Mouse (Mus musculus) kidney, postnatal 25 days (tissue): ENCODE results near the gene Slc26a9.

Experiments
- DNase-seq, 2 experiments: peaks; one replicate each; pipeline ENCODE4 v3.0.0; 2021; ENCODE audit warnings: mixed read lengths in 2 of 2

The Slc26a9 gene

DNA sequence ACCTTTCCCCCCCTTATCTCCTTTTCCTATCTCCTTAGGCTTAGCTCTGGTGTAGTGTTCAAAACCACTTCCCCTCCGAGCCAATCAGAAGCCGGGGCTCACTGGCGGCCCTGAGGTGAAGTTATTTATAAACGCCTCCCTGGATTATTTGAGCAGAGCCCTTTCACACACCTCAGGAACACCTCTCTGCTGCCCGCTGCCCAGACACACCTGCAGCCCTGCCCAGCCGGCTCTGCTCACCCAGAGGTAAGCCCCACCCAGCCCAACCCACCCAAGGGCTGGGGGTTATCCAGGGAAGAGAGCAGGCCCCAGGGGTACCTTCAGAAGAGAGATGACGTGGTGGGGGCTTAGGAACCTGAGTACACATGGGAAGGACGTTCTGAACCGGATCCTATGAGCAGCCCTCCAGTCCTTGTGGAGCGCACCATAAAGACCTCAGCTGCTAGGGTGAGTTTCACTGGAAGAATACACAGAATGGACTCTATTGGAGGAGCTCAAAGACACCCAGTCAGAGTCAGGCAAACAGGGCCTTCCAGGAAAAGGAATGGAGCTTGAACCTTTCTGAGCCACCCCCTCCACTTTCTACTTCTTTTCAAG is at the start of gene Slc26a9:
Gene Slc26a9, plus strand, starts transcription at position 155 of the 597 bp plus-strand sequence.
- DNase-seq = no peak

DNA sequence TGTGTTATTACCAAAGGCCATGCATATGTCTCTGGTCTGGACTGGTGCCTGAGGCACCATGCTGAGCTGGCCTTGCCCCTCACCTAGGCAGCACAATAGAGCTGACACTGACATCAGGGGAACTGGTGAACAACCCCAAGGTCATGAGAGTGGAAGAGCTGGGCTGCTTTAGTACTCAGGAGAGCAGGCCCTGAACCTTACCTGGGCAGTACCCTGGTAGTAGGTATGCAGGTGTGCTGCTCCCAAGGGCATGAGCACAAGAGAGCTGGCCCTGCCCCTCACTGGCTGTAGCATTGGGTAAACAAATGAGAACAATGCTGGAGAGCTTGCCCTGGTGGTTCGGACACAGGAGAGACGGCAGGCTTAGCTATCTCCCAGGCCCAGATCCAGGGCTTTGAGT is 48.5 kb upstream of the Slc26a9 start:
- DNase-seq = no peak

DNA sequence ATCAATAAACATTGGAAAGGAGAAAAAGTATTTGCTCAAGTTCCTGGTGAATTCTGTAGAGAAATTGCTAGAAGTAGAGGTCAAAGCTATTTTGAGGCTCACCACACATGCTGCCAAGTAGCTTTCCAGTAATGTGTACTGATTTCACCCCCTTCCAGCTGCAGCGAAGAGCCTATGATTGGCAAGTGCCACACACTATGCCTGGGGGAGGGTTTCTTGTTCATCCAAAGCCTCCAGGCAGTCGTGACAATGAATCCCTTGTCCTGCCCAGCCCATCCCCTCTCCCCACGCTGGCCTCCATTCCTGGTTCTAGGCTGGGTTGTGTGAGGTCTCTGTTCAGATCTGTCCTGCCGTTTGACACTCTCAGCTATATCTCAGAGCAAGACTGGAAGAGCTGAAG is 47.5 kb upstream of the Slc26a9 start:
- no peak for DNase-seq

DNA sequence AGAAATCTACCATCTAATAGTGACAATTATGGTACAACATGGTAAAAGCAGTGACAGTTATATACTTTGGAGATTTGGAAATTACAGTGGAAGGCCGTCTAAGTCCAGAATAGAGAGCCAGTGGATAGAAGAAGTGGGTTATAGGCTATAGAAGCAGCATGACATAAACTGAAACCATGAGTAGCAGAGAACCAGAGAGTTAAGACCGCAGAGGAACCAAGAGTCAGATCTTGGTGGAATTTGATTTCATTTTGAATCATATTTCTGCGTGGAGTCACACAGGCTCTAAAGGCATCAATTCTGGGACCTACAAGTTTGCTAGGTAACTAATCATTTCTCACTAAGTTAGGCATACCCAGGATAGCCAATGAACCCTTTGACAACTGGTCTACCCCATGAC is 45.1 kb upstream of the Slc26a9 start:
- no peak for DNase-seq

DNA sequence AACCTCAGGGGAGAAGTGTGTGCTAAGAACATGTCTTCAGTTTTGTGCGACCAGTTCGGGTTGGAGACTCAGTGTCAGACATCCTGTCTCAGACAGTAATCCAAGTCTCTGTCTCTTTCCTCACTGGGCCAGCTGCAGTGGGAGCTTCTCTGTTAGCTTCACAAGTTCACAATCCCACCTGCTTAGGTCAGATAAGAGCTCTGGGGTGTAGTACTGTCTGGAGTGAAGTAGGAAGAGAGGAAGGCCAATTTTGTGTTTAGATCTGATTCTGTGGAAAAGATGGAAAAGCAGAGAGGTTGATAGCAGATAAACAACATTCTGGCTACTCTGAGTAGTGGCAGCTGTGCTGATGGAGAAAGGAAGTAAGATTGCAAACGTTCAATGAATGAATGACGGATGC is 44.2 kb upstream of the Slc26a9 start:
- no peak for DNase-seq

DNA sequence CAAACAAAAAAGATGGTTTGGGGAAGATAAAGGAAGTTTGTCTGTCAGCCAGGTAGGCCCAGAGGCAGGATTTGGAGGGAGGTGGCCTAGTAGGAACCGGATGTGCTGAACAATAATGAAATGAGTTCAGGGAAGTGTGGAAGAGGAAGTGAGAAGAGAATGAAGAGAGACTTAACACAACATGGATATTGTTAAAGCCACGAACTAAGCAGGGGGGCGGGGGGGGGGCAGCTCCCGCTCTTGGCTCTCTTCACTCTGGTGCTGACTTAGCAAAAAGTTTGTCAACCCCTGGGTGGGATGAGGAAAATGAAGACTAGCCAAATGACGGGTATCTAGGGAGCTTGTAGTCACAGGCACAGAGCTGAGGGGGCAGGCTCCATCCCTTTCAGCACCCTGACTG is 43.4 kb upstream of the Slc26a9 start:
- DNase-seq = no peak

DNA sequence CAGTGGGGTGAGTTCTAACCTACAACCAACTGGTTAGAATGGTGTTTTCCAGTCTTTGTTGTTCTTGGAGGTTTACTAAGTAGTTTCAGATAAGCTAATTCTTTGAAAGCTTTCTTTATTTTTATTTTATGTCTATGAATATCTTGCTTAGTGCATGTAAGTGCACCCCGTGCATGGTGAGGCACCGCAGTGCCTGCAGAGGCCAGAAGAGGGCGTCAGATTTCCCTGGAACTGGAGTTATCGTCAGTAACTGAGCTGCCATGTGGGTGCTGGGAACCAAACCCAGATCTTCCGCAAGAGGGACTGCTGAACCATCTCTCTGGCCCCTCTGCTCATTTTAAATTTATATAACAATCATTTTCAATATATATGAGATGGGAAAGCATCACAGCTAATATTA is 42.4 kb upstream of the Slc26a9 start:
- no peak for DNase-seq

DNA sequence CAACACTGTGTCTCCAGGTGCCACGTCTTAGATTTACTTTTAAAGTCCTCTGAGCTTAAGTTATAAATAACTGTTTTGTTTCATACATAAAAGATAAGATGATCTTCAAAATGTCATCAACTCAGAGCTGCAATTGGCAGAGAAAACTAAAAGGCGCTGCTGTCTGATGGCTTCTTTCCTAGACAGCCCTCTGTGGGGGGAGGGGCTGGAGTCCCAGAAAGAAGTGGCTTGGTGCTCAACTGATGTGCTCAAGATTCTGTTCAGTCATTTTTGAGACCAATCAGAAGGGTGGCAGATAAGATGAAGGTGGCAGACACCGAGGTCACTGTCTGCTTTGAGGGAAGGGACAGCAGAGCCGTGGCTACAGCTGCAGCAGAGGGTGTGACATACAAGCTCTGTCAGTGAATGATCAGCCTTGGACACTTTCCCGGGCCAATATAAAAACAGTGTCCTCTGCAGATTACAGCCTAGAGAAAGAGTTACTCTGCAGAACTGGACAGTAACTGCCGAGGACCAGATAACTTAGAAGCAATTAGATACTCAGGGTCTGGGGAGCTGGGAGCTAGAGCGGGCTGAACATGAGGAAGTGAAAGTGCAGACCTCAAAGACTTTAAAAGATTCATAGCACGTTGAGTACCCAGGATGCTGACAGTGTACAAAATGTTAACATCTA is 41.6 kb upstream of the Slc26a9 start:
- DNase-seq = peak in 1 of 2 experiments; percentile 20

DNA sequence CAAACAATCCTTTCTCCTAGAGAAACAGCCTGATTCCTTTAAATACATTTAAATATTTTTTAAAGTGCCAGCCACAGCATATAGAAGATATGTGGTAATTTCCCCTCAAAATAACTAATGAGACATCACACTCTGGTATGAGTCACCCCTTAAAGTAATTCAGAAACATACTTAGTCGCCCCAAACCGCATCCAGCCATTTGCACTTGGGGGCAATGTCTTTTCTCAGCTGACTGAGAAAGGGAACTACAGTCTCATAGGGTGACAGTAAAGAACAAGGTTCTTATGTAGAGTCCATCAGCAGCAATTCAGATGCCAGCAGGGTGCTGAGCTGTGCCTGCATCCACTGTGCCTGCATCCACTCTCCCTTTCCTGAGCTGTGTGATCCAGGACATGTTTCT is 40.3 kb upstream of the Slc26a9 start:
- no peak for DNase-seq

DNA sequence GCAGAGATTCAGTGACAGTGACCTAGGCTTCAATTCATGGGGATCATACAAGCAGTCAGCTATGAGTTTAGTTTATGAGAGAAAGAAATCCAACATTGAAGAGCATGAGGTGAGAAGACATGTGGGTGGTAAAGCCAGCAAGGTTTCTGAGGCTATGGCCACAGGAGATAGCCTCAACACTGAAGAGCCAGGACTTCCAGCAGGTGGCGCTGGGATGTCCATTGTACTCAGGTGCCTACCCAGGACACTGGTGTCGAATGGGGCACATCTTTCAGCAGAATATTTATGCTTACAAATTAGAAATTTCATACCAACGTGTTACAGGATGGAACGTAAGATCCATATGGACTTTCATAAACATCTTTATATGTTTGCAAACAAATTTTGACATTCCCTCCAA is 35.5 kb upstream of the Slc26a9 start:
- DNase-seq = peak; percentile 76 to 84

DNA sequence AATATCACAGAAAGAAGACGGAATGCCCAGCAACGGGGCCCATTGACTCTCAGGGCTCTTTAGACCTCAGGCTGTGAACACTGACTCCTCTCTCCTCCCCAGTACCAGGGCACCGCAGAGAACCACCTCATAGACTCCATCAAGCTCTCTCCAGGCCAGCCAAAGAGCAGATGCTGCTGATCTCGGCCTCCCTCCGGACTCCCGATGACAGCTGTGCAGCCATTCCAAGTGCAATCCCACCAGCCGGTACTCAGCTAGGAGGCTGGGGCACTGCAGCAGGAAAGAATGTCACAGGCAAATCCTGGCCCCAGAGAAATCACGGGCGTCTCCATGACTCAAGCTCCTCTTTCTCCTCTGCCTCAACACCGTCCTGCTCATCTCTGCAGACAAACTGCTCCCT is 32.3 kb upstream of the Slc26a9 start:
- no peak for DNase-seq

DNA sequence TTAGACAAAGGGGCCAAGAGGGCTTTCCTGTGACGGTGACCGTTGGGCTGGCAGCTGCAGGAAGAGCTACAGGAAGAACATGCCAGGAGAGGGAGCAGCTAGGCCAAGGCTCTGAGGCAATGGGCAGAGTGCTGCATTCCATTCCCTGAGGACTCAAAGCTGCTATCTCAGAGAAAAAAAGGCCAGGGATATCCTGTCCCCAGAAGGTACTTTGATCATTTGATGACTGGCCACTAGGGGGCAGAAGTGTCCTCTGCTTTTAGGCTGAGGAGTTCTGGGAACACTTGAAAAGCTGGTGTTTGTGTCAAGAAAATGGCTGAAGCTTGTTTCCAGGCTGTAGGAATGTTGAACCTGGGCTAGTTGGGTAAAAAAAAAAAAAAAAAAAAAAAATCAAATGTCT is 31.4 kb upstream of the Slc26a9 start:
- peak; percentile 85 to 94 for DNase-seq

DNA sequence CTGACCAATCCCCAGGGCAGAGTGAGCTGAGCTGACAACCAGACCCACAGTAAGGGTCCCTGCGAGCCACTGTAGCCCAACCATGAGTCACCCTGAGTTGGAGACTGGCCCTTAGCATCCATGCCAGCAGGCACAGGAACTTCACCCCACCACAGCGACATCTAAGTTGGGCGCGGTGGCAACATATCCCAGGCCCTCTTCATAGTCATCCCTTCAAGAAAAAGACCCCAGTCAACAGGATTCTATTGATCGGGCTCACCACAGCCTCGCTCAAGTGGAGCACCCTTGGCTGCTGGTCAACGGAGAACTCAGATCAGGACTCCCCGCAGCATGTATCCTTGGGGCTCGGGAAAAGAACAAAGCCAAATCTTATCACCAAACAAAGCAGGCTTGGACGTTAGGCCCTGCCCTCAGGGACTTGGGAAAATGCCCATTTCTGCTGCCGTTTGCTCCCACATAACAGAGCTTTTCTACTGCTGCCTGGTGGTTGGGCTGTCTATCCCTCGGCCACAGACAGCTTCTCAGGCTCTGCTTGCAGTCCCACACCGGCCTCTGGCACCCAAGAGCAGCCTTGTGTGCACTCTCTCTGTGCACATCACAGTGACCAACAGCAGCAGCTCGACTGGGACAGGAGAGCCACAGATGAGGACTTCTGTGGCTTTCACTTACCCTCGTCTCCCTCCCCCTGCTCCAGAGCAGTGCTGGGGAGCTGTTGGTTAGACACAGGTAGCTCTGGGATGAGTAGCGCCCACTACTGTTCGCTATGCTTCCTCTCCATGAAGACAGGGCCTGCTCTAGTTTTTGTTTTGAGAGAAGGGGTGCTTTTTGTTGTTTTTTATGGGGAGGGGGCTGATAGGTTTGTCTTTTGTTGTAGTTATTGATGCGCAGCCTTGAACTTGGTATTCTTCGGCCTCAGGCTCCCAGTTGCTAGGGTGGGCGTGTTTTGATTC is 29.2 kb upstream of the Slc26a9 start:
- peak in 1 of 2 experiments; percentile 28 for DNase-seq

DNA sequence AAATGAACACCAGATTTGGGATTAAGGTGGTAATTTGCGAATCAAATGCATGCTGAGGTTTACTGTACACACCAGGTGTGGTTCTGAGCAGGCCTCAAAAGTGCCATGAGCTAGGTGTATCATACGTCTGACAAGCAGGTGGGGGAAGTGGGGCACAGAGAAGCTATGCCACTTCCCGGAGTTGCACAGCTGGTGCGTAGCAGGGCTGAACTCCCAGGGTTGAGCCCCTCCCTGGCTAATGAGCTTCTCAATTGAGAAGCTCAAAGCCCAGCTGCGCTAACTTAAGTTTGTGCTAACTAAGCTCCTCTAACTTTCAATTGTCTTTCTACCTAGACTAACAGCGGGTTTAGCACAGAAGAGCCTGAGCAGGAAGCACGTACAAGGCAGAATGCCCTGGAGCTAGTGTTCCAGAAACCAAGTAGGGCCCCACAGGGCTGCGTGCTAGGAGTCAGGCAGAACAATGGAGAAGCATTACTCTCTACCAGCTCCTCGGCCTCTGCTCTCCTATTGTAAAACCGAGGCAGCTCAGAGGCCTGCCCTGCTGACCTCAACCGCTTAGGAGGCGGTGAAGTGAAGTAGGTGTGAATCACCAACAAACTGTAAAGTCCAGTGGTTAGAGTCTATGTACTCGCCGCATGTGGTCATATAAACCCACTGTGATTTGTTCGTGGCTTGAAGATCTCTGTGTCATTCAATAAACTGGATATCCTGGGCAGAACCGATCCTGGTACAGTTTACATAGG is 24.7 kb upstream of the Slc26a9 start:
- peak in 1 of 2 experiments; percentile 18 for DNase-seq

DNA sequence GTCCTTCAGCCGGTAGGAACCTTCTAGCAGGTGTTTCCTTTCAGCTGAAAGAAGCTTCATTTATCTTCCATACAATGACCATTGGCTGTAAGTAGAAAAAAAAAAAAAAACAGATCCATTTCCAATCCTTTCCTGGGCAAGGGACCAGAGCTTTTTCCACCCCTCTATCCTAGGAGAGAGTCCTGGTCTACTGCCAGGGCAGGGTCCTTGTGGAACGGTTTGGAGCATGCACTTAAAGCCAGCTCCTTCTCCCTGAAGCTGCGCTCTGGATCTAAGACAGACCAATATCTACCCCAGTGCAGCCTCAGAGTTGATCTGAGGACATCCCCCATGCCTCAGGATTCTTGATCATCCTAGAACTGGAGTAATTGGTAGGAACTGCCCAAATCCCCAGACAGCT is 21.8 kb upstream of the Slc26a9 start:
- peak in 1 of 2 experiments; percentile 19 for DNase-seq

DNA sequence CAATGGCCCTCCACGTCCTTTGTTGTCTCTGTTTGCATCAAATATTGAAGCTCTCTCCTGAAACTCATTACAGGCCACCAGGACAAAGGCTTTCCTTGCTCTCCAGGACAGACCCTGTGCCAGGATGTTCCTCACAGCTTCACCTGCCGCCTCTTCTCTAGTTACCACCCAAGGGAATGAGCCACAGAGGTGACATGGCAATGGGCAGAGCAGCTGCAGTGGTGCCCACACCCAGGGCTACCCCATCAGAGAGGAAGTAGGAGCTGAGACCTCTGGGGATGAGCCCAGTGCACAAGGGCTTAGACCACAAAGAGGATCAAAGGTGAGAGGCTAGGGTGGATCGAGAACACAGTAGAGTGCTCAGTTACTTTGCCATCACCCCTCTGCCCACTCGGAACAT is 20.3 kb upstream of the Slc26a9 start:
- peak in 1 of 2 experiments; percentile 18 for DNase-seq

DNA sequence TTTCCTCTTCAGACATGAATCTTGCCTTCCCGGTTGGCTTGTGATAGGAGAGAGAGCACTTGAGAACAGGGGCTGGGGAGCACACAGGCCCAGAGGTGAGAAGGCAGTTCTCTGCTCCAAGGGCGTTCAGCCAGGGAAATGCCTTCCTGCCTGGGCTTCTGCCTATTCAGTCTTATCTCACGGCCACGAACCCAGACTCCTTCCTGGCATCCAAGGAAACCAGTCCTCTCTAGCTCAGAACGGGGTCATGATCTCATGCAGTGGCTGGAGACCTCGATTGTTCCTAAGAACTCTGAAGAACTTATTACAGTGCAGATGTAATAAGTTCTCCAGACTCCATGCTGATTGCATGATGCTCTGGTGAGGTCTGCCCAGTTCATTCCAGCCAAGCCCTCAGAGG is 17.2 kb upstream of the Slc26a9 start:
- peak; percentile 16 to 56 for DNase-seq

DNA sequence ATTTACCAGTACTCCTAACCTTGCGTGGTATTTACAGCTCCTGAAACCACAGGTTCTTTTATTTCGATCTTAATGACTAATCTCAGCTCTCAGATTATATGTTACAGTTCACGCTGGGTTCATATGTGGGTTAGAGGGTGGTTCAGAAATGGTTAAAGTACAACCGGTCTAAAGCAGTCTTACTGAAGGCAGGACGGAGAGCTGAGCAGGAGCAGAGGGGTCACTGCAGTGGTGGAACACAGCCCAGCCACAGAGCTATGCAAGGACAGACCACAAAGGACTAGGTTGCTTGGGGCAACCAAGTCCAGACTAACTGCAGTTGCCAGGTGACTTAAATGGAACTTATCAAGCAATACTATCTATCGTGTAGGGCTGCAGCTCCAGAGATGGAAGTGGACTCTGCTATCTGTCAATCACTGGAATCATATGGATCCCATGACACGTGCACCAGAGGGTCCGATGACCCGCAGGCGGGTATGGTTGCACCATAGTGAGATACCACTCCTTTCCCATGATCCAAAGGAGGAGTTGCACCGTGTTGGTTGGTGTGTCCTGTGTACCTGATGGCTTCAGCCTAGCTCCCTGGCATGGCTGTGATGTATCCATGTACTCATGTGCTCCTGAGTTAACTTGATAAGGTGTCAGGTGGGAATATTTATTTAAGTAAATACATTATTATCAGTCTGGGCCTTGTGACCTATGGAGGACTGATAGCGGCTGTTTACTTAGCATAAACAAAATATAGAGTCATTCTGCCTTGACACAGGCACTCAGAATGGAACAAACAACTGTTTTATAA is 13.0 kb upstream of the Slc26a9 start:
- peak; percentile 28 to 77 for DNase-seq

DNA sequence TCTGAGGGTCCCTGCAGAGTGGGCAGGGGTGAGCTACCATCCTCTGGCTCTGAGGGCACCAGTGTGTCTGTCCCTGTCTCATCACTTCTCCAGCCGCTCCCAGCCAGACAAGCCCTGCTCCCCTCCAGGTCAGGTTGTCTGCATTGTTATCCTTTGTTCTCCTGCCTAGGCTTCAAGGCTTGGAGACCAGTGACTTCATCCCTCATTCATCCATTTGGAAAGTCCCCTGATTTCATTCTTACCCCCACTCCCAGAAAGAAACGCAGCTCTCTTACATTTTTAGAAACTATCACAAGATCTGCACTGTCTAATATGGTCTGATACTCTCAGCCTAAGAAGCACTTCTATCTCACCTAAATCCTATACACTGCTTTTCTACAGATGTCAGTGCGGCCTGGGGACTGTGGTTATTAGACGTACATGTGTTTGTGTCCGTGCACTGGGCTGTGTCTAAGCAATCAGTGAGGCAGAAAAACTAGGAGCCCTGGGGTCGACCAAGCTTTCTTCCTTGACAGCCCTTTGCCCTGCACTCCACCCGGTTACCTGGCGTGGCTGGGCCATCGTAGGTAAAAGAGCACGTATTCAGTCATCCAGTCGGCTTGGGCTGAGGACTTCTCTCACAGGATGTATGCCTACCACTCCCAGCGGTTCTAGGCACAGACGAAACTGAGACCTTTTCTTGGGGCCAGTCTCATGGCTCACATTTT is 10.2 kb upstream of the Slc26a9 start:
- DNase-seq = peak; percentile 62 to 84

DNA sequence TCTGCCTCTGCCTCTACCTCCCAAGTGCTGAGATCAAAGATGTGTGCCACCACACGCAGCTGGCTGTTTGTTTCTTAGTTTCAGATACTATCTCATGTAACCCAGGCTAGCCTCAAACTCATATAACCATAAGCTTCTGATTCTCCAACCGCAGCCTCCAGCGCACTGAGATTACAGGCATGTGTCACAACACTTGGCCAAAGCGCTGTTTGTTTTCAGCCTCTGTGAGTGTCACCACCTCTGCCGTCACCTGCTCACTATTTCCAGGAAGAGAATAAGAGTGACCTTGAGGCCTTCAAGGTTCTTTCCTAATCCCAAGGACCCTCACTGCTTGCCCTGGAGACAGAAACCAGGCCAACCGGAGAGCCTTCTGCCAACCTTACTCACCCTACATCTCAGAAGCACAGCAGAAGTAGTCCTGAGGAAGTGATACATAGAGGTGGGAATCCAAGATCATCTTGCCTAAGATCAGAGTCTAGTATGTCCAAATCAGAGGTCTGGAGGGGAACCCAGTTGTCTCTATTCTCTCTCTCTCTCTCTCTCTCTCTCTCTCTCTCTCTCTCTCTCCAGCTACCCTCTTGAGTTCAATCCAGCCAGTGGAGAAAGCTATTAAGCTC is 9.1 kb upstream of the Slc26a9 start:
- DNase-seq = no peak

DNA sequence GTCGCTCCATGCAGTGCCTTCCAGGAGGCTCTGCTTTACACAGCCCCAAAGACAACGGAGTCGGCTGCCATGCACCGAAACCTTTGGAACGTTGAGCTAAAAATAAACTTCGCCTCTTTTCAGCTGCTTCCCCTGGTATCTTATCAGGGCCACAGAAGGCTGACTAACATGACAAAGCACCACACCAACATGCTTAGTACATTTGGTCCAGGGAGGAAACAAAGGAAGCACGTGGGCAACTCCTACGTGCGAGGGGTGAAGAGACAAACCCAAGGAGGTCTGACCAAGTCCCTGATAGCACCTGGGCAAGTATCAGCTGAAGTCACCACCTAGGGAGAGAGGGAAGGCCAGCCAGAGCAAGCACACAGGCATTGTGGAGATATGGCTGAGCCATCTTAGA is 7.3 kb upstream of the Slc26a9 start:
- DNase-seq = no peak
